Mouse (Mus musculus) brain, adult 10 weeks (tissue): Measurements from ENCODE around the gene Wipf2. TPM values are rescaled to one million over a fixed set of nuclear protein-coding genes. Genes with fewer than 3 reads are reported as not detected.

Experiments
- polyA plus RNA-seq: library from polyadenylated mRNA; stranded (reverse); fragments of 350-450 nt; fragmentation: Illumina TruSeq; extraction: RNeasy Lipid Tissue Mini Kit (QIAGEN cat#74804); gene quantifications from one replicate; pipeline ENCODE4 v1.2.3, GENCODE M21; 2015; ENCODE audit warnings: low read depth, low replicate concordance

Gene Wipf2
- polyA plus RNA-seq: 28.1 TPM

GRCm38 (mm10) chr11:98863028-98863750 lies at the start of gene Wipf2:
Gene Wipf2, plus strand, starts transcription at chr11:98863638.

GRCm38 (mm10) chr11:98836651-98837141 lies 26.7 kb upstream of the Wipf2 start, which contains the start of gene Rapgefl1:
Gene Rapgefl1, plus strand, starts transcription at chr11:98836785.

GRCm38 (mm10) chr11:98907437-98908173 lies 44.2 kb downstream of the Wipf2 start, which contains the start of gene Cdc6:
Gene Cdc6, plus strand, starts transcription at chr11:98907801.

GRCm38 (mm10) chr11:98927438-98928076 lies 64.1 kb downstream of the Wipf2 start, which contains the start of gene Rara:
Gene Rara, plus strand, starts transcription at chr11:98927818.

Other genes starting within 250 kb of the Wipf2 start
- not detected for gene Gm12355, start 238.0 kb upstream of the Wipf2 start, polyA plus RNA-seq
- not detected for gene Gsdma3, start 237.3 kb upstream of the Wipf2 start, polyA plus RNA-seq
- gene Gsdma2, start 216.9 kb upstream of the Wipf2 start, polyA plus RNA-seq: not detected
- not detected for gene Gsdma, start 199.3 kb upstream of the Wipf2 start, polyA plus RNA-seq
- 113 TPM for gene Psmd3, start 181.1 kb upstream of the Wipf2 start, polyA plus RNA-seq
- not detected for gene Csf3, start 162.4 kb upstream of the Wipf2 start, polyA plus RNA-seq
- 76.2 TPM for gene Med24, start 134.2 kb upstream of the Wipf2 start, polyA plus RNA-seq
- 652 TPM for gene Thra, start 123.0 kb upstream of the Wipf2 start, polyA plus RNA-seq
- 59.3 TPM for gene Nr1d1, start 88.3 kb upstream of the Wipf2 start, polyA plus RNA-seq
- gene Msl1, start 68.1 kb upstream of the Wipf2 start, polyA plus RNA-seq: 117 TPM
- gene Casc3, start 58.7 kb upstream of the Wipf2 start, polyA plus RNA-seq: 37.6 TPM
- gene Rapgefl1, start 26.9 kb upstream of the Wipf2 start, polyA plus RNA-seq: 89.1 TPM
- gene Cdc6, start 44.2 kb downstream of the Wipf2 start, polyA plus RNA-seq: 0.74 TPM
- gene Rara, start 64.2 kb downstream of the Wipf2 start, polyA plus RNA-seq: 7.5 TPM
- gene Gjd3, start 119.4 kb downstream of the Wipf2 start, polyA plus RNA-seq: not detected
- 0.95 TPM for gene Top2a, start 160.6 kb downstream of the Wipf2 start, polyA plus RNA-seq
- gene Igfbp4, start 177.6 kb downstream of the Wipf2 start, polyA plus RNA-seq: 75.5 TPM
- gene Tns4, start 225.7 kb downstream of the Wipf2 start, polyA plus RNA-seq: 0.18 TPM